Mouse (Mus musculus): ENCODE data around the gene Tmem8.

Tmem8 gene

GRCm38 (mm10) chr17:26138901-26139381 is 25.8 kb downstream of the Tmem8 start:
- DNase-seq (ENCODE audit: low read depth, low spot score): peak; percentile 77

- DNase-seq (ENCODE audit: low read depth, low spot score): no peak
Measured at GRCm38 (mm10) chr17:26142796-26143195, 29.7 kb downstream of the Tmem8 start.

- no peak for DNase-seq (ENCODE audit: low read depth, low spot score)
Measured at GRCm38 (mm10) chr17:26143386-26143785, 30.3 kb downstream of the Tmem8 start.

DNA sequence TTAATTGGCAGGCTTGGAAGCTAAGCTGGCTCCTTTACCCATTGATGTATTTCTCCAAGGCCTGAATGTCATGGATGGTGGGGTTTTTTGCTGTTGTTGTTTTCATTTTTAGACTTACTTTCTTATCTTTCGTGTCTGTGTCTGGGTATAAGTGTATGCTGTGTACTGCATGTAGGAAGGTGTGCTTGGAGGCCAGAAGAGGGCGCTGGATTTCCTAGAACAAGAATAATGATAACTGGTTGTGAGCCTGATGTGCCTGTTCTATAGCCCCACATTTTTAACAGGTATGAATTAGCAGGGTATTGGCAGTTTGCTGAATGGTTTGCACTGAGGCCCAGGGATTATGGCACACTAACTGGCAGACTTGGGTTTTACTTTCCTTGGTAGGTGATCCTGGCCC is 36.0 kb downstream of the Tmem8 start:
- DNase-seq (ENCODE audit: low read depth, low spot score): no peak

DNA sequence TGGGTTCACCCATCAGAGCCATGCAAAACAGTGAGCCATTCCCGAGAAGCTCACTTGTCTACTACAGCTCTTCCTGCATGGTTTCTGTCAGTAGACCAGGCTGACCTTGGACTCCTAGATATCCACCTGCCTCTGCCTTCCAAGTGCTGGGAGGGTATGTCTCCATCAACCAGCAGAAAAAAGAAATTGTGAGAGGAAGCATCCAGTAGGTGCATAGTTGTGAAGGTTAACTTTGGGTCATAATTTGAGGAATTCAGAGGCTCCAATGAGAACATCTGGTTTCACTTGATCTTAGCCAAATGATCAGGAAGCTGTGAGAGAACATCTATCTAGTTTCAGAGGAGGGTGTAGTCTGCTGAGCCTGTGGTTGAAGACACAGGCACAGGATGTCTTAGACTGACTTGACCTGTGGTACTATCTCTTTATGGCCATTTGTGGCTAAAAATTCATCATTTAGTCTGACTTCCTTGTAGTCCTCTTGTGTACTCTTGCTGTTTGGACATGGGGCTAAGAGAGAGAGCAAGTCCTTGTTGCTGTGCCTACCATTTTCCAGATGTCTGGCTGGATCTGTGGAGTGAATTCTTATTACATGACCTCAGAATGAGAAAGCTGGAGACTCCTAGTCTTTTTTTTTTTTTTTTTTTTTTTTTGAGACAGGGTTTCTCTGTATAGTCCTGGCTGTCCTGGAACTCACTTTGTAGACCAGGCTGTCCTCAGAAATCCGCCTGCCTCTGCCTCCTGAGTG is 39.0 kb downstream of the Tmem8 start:
- no peak for DNase-seq (ENCODE audit: low read depth, low spot score)

DNA sequence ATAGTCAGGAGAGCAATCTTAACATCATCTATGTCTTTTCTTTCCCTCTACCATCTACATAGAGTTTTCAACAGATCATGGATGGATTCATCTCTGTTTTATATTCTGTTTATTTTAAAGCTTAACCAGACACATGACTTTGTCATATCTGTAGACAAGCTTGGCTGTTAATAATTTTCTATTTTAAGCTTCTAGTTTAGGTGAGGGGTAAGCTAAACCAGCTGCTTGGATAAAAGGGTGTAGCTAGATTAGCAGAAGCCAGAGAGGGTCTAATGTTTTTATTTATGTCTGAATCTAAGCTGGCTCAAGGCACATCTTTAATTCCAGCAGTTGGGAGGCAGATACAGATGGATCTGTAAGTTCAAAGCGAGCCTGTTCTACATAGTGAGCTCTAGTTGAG is 49.6 kb downstream of the Tmem8 start:
- no peak for DNase-seq (ENCODE audit: low read depth, low spot score)

GRCm38 (mm10) chr17:26168039-26168438 is 54.9 kb downstream of the Tmem8 start:
- peak; percentile 83 for DNase-seq (ENCODE audit: low read depth, low spot score)
